25 mouse cellular contexts compared by ENCODE assay signal in the genomic region with DNA sequence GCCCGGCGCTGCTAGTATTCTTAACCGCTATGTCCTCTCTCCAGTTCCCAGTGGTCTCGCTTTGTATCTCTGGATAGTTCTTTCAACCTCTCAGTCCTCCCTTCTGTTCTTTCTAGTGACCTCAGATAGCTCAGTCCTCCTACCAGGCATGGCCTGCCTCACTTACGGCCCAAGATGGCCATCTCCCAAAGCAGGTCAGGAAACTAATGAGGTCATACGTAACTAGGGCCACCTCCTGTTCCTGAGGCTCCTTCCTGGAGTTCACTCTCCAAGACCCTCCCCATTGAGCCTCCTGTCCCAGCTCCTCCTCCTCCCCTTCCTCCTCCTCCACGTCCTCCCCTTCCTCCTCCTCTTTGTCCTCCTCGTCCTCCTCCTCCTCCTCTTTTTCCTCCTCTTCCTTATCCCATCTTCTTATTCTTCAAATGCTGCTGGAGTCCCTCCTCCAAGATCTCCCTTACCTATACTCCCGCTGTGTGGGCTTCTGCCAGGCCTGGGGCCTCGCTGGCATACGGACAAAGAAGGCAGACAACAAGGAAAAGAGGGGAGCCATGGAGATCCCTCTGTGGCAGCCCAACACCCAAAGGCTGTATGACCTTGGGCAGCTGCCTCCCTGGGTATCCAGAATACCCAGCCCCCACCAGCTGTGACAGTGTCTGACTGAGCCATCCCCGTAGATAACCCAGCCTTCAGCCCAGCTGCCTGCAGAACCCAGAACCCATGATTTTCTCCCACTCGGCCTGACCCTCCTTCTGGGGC. TPM values are rescaled to one million over a fixed set of nuclear protein-coding genes. Genes with fewer than 3 reads are reported as not detected.
DNase-seq lines count a peak whose midpoint lies in the region; ATAC-seq and TF ChIP-seq lines count a peak whose summit lies in the region.
"Had no signal": no experiment of that assay in that cellular context is flagged by ENCODE, and none has a peak within 500 bp of the region (broad histone marks: within the 10 kb centered on the region; RNA-seq: fewer than 3 reads in every experiment).

No protein-coding gene starts in this region.

- TF ChIP-seq CTCF in olfactory bulb, adult 2 months (IDR thresholded peaks at IDR 0.05; ENCODE audit: insufficient read depth, low read depth, low read length), result no peak

- no peak overlapping the region for H3K9ac ChIP-seq in neural tube, embryonic 15.5 days (replicated peaks)
- H3K9ac ChIP-seq: embryonic facial prominence, embryonic 13.5 days; forebrain, embryonic 12.5 days; forebrain, postnatal 0 days; heart, embryonic 13.5 days had no signal

- no peaks in the 10 kb centered on the region for H3K9me3 ChIP-seq in neural tube, embryonic 15.5 days (replicated peaks)
- H3K9me3 ChIP-seq: embryonic facial prominence, embryonic 13.5 days; forebrain, embryonic 12.5 days; heart, embryonic 13.5 days had no signal

- H3K4me3 ChIP-seq in neural tube, embryonic 15.5 days (replicated peaks), result 0 out of 2 replicates have a peak overlapping the region, but pooled peaks have one; percentile 49
- peak overlapping the region; percentile 91 for H3K4me3 ChIP-seq in olfactory bulb, adult 2 months (ENCODE audit: insufficient read depth, low read depth, low read length)
- H3K4me3 ChIP-seq: embryonic facial prominence, embryonic 13.5 days; forebrain, embryonic 12.5 days; gastrocnemius, adult 2 months; heart, embryonic 13.5 days had no signal

- peaks cover 15% of the 10 kb centered on the region for H3K36me3 ChIP-seq in neural tube, embryonic 15.5 days

- H3K4me1 ChIP-seq in neural tube, embryonic 15.5 days, result peaks cover 41% of the 10 kb centered on the region
- peaks cover 51% of the 10 kb centered on the region for H3K4me1 ChIP-seq in olfactory bulb, adult 2 months (ENCODE audit: control insufficient read depth, insufficient read depth, low read length)

- peak overlapping the region; percentile 72 for H3K4me2 ChIP-seq in neural tube, embryonic 15.5 days
- H3K4me2 ChIP-seq: embryonic facial prominence, embryonic 13.5 days; forebrain, embryonic 12.5 days; heart, embryonic 13.5 days had no signal

- no peak overlapping the region for H3K27ac ChIP-seq in neural tube, embryonic 15.5 days (replicated peaks)
- peak overlapping the region; percentile 73 for H3K27ac ChIP-seq in olfactory bulb, adult 2 months (ENCODE audit: insufficient read depth, low read depth, low read length)
- H3K27ac ChIP-seq: embryonic facial prominence, embryonic 13.5 days; forebrain, embryonic 12.5 days; gastrocnemius, adult 2 months; heart, embryonic 13.5 days had no signal

- no peak for TF ChIP-seq POLR2A in olfactory bulb, adult 2 months (IDR thresholded peaks at IDR 0.05; ENCODE audit: insufficient read depth, low read depth, low read length)

- peak; percentile 77 for DNase-seq in cerebellum, adult 11-12 months
- no peak for DNase-seq in cerebellum, adult 11 months
- DNase-seq in neural tube, embryonic 10.5 days (ENCODE audit: extremely low spot score, low spot score), result no peak
- DNase-seq in cerebellum, postnatal 10 days, result peak; percentile 71 to 78
- DNase-seq in adrenal gland, postnatal 36 days, result no peak
- DNase-seq in frontal cortex, postnatal 10 days (ENCODE audit: low spot score in 2 of 2), result no peak
- DNase-seq: adrenal gland, postnatal 10 days; B cell, adult 2 months; forebrain, postnatal 0 days; gastrocnemius, adult 2 months; gastrocnemius, postnatal 25 days; heart, postnatal 36 days; kidney, adult 18-20 months had no signal

- ATAC-seq in neural tube, embryonic 15.5 days (ENCODE audit: low FRiP score), result no peak
- ATAC-seq: CD4-positive, CD25-positive, alpha-beta regulatory T cell, adult 4 months; forebrain, postnatal 0 days; hindbrain, embryonic 16.5 days had no signal

- H3K27me3 ChIP-seq in neural tube, embryonic 15.5 days (replicated peaks), result peaks cover 88% of the 10 kb centered on the region

- 88% methylated on average over 13 of the region's 13 CpGs for WGBS in neural tube, embryonic 15.5 days
- 58% methylated on average over 13 of the region's 13 CpGs for WGBS in olfactory bulb, adult 2 months

RNA-seq across cellular contexts. Expression of gene Shisa8, which starts 3.1 kb away (rescaled TPM):
- 4.6 and 6.7 TPM in 2 replicates for polyA plus RNA-seq in neural tube, embryonic 15.5 days (2015; fragmentation: Nextera tagmentation; extraction: Ambion mirVana)
- not detected in 2 replicates for polyA plus RNA-seq in olfactory bulb, adult 2 months (2012; ENCODE audit: insufficient read depth, insufficient read length, low replicate concordance, missing spikeins)
- total RNA-seq in adrenal gland, postnatal 36 days (2021), result under 1 TPM; 0.46 to 0.73 TPM
- total RNA-seq: gastrocnemius, adult 2 months; gastrocnemius, postnatal 25 days; granulocyte monocyte progenitor cell, adult 5-6 weeks; MEL had no signal
- polyA plus RNA-seq: CD4-positive, CD25-positive, alpha-beta regulatory T cell, adult 4 months had no signal

RNA-seq across cellular contexts. Expression of gene Tnfrsf13c, which starts 14.7 kb away (rescaled TPM):
- 0.66 and 0.90 TPM in 2 replicates for polyA plus RNA-seq in neural tube, embryonic 15.5 days (2015; fragmentation: Nextera tagmentation; extraction: Ambion mirVana)
- polyA plus RNA-seq in olfactory bulb, adult 2 months (2012; ENCODE audit: insufficient read depth, insufficient read length, low replicate concordance, missing spikeins), result not detected in 2 replicates
- under 1 TPM in 1 of 2 experiments, not detected in 1; 0.20 TPM for total RNA-seq in adrenal gland, postnatal 36 days (2021)
- total RNA-seq: gastrocnemius, adult 2 months; gastrocnemius, postnatal 25 days had no signal
- polyA plus RNA-seq: heart, postnatal 0 days had no signal

RNA-seq across cellular contexts. Expression of gene Cenpm, which starts 35.1 kb away (rescaled TPM):
- polyA plus RNA-seq in neural tube, embryonic 15.5 days (2015; fragmentation: Nextera tagmentation; extraction: Ambion mirVana), result 17.8 and 23.4 TPM in 2 replicates
- polyA plus RNA-seq in olfactory bulb, adult 2 months (2012; ENCODE audit: insufficient read depth, insufficient read length, low replicate concordance, missing spikeins), result not detected in 2 replicates
- 1 to 10 TPM; 2.9 to 4.3 TPM for total RNA-seq in adrenal gland, postnatal 36 days (2021)
- total RNA-seq: gastrocnemius, adult 2 months had no signal

RNA-seq across cellular contexts. Expression of gene 1500009C09Rik, which starts 42.7 kb away (rescaled TPM):
- 13.0 and 18.4 TPM in 2 replicates for polyA plus RNA-seq in neural tube, embryonic 15.5 days (2015; fragmentation: Nextera tagmentation; extraction: Ambion mirVana)
- not detected in 2 replicates for polyA plus RNA-seq in olfactory bulb, adult 2 months (2012; ENCODE audit: insufficient read depth, insufficient read length, low replicate concordance, missing spikeins)
- 1 to 10 TPM in 1 of 2 experiments, under 1 TPM in 1; 0.23 to 1.2 TPM for total RNA-seq in adrenal gland, postnatal 36 days (2021)
- total RNA-seq: gastrocnemius, adult 2 months; gastrocnemius, postnatal 25 days; granulocyte monocyte progenitor cell, adult 5-6 weeks; heart, adult 8-10 months; heart, postnatal 36 days; MEL had no signal
- polyA plus RNA-seq: CD4-positive, CD25-positive, alpha-beta regulatory T cell, adult 4 months; heart, embryonic 13.5 days; heart, postnatal 0 days; intestine, embryonic 14.5 days had no signal

Comparison
In these comparisons a context has a peak if more than half of its experiments do, and no peak if none do; other contexts are left out.
1. DNase-seq: peak in cerebellum, adult 11-12 months (single experiment) and cerebellum, postnatal 10 days (2 of 2); none in cerebellum, adult 11 months (single experiment), neural tube, embryonic 10.5 days (single experiment), adrenal gland, postnatal 36 days (0 of 2) and frontal cortex, postnatal 10 days (0 of 2).
2. RNA of gene Cenpm, which starts 35.1 kb away (polyA plus RNA-seq): 17.8 to 23.4 TPM in neural tube, embryonic 15.5 days; not detected in olfactory bulb, adult 2 months; every median in the first group is over 10 times any median in the second.